Mouse (Mus musculus) inflammation-experienced regulatory T-cells, adult 6 months (primary cell): ENCODE data around the gene Gm42906. TPM values are rescaled to one million over a fixed set of nuclear protein-coding genes. Genes with fewer than 3 reads are reported as not detected.

Source experiments
- ATAC-seq: one replicate; pipeline ENCODE4 v1.8.0; 2017
- polyA plus RNA-seq, 3 experiments: library from polyadenylated mRNA; unstranded; fragments of 100-300 nt; shearing (Covaris generic); gene quantifications; one replicate each; pipeline ENCODE4 v1.2.1; 2017

The Gm42906 gene
- polyA plus RNA-seq, 3 experiments from 2014 or later = not detected

GRCm38 (mm10) chr5:151393821-151394662, 33.9 kb downstream of the Gm42906 start:
- ATAC-seq = no peak

DNA sequence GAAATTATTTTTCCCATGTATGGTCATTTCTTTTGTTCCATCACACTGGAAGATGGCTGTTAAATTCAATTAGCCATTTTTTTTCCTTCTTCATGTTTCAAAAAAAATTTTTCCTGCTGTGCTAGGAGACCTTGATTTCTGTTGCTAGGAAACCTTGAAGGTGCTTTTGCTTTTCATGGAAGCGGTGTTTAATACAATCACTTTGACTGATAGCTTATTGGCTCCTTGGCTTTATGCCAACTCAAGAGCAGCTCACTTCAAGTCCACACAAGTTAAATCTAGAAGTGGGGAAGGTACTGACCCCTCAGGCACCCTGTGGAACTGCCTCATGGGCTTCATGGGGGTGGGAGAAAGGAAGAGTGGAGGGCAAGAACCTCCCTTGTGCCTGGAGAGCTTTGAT, 38.1 kb downstream of the Gm42906 start:
- no peak for ATAC-seq

DNA sequence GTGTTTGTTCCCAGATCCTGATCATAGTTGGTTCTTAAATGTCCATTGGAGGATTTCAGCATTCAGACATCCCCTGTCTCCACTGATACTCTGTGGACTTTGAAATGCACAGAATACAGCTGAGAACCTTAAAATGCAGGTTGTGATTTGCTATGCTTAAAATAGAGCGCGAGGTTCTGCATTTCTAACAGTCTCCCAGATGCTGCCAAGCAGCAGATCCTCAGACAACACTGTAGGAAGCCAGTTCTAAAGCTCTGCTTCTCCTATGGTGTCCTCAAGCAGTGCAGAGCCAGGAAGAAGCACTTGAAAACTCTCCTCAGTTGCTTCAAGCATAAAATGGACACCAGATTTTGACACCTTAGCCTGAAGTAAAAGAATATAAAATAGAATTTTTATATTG, 48.1 kb downstream of the Gm42906 start:
- no peak for ATAC-seq

- no peak for ATAC-seq
Measured at GRCm38 (mm10) chr5:151379210-151379609, 48.8 kb downstream of the Gm42906 start.

- ATAC-seq = no peak
Measured at GRCm38 (mm10) chr5:151376931-151377330, 51.0 kb downstream of the Gm42906 start.

DNA sequence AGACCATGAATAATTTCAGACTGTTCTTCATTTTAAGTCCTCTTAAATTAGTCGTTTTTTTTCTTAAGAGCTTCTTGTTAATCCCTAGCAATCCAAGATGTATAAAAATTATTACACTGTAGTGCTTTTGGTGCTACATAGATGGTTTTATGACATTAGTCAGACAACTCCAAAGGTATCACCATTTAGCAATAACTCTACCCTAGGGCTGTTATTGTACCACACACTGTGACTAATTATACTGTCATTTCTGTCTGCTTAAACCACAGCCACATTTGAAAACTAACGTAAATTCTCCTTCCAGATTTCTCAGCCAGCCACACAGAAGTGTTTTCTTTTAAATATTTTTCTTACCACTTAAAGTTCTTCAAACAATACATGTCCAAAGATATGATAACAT, 53.1 kb downstream of the Gm42906 start:
- ATAC-seq = no peak

GRCm38 (mm10) chr5:151371130-151371529, 56.8 kb downstream of the Gm42906 start:
- no peak for ATAC-seq

- ATAC-seq = no peak
Measured at GRCm38 (mm10) chr5:151369306-151369721, 58.6 kb downstream of the Gm42906 start.

DNA sequence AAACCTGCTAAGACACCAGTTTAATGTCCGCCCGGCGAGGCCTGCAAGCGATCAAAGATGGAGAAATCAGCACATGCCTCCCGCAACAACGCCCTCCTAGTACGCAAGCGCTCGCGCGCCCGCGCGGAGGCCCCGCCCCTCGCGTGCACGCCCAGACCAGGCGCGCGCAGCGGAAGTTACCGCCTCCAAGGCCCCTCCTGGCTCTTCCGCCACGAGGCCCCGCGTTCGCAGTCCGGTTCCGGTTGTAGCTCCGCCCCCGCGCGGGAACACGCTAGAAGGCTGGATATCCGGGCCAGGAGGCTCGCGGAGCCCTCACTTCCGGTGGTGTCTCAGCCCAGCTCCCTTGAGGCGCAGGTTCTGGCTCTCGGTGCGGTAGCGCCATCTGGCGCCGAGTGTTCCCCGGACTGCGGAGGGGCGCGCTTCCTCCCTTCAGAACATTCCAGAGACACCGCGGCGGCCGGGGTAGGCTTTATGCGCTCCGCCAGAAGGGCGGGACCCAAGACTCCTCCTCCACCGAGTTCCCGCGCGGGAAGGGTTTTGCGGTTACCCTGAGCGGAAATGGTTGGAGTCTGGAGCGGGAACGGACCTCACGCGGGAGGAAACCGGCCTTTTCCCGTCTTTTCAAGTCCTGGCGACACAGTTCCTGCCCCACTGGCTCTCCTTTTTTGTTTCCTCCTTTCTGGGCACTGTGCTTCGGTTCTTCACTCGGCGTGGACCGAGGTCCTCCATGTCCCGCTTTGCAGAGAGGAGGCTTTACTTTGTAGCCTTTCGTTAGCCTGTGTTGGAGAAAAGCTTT, 59.4 kb downstream of the Gm42906 start:
- ATAC-seq = peak; percentile 93

- peak; percentile 7 for ATAC-seq
Measured at GRCm38 (mm10) chr5:151367881-151368394, 60.0 kb downstream of the Gm42906 start.

DNA sequence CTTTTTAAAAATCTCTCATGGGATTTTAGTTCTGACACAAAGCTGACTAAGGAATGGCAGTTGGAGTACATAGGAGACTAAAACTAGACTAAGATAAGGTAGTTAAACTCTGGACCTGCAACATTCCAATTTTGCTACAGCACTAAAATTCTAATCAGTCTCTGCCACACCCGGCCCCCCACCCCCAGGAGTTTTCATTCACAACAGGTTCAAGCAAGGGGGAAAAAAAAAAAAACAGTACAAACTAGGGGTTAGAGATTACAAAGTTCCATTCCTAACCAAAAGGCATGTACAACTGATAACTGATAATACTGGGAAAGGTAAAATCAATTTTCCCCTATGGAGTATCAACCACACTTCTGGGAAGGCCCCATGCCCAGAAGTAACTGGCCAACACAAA, 60.6 kb downstream of the Gm42906 start:
- ATAC-seq = no peak

DNA sequence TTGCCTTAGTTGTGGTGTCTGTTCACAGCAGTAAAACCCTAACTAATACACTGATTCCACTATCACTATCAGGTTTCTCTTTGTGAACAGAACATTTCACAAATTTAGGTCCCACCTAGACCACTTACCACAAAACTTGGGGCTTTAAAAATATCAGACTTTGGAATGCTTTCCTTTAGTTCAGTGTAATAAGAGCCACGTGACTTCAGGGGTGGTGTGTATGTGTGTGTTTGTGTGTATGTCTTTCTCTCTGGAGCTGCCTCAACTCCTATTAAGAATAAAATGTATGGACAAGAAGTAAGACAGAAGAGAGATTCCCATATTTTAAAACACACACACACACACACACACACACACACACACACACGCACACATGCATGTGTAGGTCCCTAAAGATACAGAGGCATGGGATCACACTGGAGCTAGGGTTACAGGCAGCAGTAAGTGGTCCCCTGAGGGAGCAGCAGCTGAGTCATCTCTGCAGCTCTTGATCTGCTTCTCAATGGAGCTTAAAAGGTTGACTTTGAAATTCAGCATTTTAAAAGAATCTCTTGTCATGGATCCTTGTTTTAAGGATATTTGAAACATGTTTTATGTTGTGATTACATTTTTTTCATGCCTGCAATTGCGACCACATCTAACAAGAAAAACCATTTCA, 64.5 kb downstream of the Gm42906 start:
- ATAC-seq = no peak

DNA sequence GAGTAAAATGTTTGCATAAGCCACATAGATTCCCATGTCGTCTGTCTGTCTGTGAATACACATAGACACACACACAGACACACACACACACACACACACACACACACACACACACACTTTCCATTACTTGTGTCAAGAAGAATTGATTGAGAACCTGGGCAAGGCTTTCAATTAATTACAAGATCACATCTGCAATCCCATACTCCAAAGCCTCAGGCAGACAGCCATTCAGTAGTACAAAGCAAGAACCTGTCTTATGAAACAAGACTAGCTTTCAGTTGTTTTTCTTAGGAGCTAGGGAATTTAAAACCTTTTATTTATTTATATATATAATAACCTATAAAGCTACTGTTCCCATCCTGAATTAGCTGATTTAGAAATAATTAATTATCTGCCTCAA, 78.3 kb downstream of the Gm42906 start:
- no peak for ATAC-seq

- no peak for ATAC-seq
Measured at GRCm38 (mm10) chr5:151348418-151348817, 79.5 kb downstream of the Gm42906 start.

DNA sequence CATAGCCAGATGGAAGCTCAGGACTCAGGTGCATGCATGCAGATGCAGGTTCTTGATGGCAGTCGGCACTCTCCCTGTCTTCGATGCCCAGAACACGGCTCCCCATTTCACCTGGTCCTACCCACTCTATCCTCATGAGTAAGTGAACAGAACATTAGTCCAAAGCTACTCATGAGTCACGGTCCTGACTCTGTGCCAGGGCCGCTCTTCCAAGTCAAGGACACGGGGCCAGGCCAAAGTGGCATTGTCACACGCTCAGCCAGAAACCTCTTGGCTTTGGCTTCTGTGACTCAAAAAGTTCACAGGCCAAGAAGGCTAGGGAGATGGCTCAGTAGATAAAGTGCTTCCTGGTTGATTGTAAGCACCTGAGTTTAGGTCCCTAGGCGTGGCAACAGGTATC, 81.3 kb downstream of the Gm42906 start:
- ATAC-seq = no peak

DNA sequence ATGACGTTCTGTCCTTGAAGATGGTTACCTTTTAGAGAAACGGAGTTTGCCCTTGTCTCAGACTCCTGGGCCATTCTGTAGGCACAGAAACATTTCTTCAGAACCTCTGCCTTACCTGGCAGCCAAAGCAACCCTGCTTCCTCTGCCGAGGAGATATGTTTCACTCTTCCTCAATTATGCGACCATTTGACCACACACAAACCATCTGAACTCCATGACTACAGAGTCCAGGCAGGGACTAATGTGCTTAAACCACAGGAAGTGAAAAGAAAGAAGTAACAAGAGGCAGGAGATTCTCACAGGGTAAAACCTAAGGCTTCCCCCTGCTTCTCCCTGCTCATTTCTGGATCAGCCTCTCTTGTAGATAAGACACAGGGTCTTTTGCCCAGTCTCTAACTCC, 83.2 kb downstream of the Gm42906 start:
- no peak for ATAC-seq

DNA sequence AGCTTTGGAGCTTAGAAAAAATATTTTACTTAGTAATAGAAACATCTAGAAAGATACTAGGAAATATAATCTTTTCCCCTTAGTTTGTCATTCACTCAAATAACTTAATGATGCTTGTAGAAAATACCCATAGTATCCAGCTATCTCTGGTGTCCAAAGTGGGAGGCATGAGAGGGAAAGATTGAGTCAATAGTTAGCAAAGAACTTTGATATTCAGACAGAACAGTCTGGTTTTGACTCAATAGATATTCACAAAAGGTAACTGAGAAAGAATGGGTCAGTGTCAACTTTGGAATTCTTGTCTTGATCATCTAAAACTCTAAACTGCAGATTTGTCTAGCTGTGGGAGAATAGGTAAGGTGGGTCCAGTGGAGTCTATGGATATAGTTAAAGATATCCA, 94.3 kb downstream of the Gm42906 start:
- ATAC-seq = no peak

GRCm38 (mm10) chr5:151333191-151333594, 94.8 kb downstream of the Gm42906 start:
- no peak for ATAC-seq

GRCm38 (mm10) chr5:151315804-151316597, 112.0 kb downstream of the Gm42906 start:
- no peak for ATAC-seq

- no peak for ATAC-seq
Measured at GRCm38 (mm10) chr5:151300286-151300685, 127.7 kb downstream of the Gm42906 start.

DNA sequence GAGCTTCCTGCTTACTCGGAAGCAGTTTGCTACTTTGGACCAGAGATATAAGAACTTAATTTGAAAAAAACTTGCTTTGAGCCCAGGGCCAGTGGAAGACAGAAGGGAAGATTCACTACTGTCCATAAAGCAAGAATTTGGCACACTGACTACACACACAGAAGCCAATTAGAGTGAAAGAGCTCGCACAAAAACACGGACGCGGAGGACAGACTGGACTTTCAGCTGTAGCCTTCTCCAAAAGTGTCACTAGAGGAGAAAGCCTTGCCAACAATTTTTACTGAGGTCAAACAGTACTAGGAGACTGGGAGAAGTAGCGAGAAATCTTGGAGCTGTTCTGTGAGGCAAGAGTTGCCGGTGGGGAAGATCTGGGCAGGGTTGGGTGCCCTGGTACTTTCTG, 128.4 kb downstream of the Gm42906 start:
- no peak for ATAC-seq

GRCm38 (mm10) chr5:151298371-151298770, 129.6 kb downstream of the Gm42906 start:
- no peak for ATAC-seq
